Mouse (Mus musculus) c-Kit-positive CD71-negative TER-119-negative erythroid progenitor cells, embryonic 14.5 days (primary cell): ENCODE measurements at regions not wholly inside any gene's neighbourhood (a gene's known extent, or its start where the extent isn't known, plus 50 kb on each side); places are given as distances from the start of the nearest gene placed in this dataset.

Experiments used
- DNase-seq: peaks from one replicate; pipeline ENCODE4 v3.0.0-alpha.2; 2013; ENCODE audit warnings: low read depth

DNA sequence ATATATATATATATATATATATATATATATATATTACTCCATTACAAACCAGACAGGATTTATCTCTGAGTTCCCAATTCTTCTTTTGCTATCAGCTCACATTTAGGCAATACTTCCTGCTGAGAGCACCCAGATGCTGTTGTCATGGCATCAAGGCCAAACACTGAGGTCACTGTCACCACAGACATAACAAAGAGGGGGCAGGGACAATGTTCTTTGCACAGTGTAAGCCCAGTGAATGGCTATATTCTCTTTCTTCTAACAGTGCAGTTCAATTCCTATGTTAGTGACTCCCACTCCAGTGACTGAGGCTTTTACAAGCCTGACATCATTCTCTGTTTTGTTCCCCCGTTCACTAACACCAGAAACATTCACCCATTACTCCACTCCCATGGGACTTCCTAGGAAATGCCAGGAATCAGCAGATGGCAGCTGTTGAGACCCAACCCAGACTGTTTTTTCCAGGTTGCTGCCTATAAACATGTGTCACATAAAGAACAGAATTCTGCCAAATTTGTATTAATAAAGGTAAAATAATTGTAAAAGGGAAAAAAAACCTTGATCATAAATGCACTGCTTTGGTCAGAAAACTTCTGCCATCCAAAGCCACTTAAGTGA lies 289.5 kb downstream of the Slc22a22 start:
- DNase-seq = peak; percentile 9

- no peak for DNase-seq
These were observed 298.3 kb downstream of the Slc22a22 start for GRCm38 (mm10) chr15:57179138-57179537.

DNA sequence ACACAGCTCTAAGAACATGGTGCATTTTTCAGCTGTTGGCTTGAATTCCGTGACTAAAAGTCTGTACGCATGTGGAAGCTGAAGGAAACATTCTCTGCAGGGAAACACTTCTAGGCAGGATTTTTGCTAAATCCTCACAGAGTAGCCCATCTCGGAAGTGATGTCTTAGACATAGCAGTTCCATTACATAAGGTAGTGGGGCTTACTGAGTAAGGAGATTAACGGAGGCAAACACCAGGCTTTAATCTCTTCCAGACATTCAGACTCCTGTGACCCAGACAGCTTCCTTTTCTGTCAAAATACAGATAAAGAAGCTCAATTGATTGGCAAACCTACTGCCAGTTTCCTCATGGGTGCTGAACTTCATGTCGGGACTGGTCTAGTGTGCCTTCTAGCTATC lies 304.7 kb downstream of the Slc22a22 start:
- DNase-seq = no peak

GRCm38 (mm10) chr15:57162401-57163343 lies 314.8 kb downstream of the Slc22a22 start:
- no peak for DNase-seq

DNA sequence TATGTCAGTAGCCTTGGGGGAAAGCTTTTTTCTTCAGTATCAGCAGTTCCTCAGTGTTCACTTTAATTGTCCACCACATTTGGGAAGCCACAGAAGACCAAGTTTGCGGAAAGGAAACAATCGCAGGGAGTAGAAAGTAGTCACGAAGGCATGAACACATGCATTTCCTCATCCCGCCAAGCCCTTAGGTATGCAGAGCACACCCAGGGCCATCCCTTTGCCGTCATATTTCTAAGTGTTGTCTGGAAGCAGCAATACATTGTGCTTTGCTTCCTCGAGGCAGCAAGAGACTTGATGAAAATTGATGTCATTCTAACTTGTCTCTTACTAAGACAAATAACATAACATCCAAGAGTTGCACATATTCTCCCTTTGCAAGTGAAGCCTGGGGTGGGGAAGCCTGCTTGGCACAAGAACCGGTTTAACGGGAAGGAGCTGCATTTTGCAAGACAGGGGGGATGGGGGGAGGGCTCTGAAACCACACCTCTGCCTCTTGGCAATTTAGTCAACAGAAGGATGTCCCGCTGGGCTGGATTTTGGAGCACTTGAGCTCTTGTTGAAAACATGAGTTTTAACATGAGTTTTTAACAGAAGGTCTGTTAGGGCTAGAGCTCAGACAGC lies 337.2 kb downstream of the Slc22a22 start:
- no peak for DNase-seq

DNA sequence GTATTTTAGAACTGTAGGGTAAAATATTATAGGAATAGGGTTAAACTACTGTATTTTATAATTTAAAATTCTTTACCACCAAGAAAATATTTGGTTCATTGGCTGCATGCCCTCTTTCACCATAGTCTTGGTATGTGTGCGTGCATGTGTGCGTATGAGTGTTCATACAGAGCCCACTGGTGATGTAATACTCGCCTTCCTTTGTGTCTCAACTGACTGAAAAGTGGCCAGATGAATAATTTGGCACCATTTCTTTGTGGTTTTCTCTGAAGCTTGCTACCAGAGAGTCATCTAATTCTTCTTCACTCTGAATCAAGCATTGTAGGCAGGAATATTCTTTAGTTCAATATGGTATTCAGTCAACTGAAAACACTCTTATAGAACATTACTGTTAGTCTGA lies 372.7 kb downstream of the Slc22a22 start:
- DNase-seq = no peak

DNA sequence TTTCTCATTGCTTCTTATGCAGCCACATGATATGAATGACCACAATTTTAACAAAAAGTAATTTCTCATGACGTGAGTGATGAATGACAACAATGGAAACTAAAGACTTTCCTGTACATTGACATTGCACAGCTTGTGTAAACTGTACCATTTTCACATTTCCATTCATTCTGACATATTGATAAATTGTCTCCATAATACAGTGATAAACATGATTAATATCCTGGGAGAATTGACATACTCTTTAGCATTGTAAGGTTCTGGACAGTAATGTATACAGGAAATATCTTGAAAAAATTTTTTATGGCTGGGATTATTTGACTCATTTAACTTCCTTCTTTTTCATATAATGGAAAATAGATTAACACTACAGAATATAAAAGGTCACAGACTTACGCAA lies 380.1 kb downstream of the Slc22a22 start:
- DNase-seq = no peak

DNA sequence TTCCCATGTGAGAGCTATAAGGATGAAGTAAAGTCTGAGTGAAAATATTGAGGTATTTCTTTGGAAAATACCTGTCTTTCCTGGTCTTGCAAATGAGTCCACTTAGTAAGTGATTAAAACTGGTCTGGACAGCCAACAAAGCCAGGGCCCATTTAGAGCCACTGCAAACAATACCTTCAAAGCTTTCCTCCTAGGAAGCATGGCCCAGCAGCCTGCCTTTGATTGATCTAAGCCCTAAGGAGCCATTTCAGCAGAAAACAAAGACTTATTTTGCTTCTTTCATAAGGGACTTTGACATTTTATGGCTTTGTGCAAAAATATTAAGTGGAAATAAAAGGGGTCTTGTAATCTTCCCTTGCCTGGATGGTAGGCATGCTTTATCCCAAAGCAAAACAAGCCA lies 397.6 kb downstream of the Slc22a22 start:
- no peak for DNase-seq

DNA sequence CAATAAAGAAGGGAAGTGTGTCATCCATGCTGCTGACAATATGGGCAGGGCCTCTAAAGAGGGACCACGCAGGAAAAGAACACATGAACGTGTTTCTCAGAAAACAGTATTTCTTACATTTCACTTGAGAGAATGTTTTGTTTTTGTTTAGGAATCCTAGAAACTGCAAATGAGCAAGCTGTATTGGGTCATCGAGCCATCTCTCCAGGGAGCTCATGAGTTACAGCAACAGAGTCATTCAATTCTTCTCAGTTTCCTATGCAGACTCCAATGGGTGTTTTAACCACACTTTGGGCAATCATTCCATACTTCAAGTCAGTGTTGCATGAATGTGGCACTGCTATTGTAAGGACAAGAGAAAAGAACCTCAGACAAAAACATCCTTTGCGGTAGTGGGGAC lies 403.6 kb downstream of the Slc22a22 start:
- DNase-seq = no peak

DNA sequence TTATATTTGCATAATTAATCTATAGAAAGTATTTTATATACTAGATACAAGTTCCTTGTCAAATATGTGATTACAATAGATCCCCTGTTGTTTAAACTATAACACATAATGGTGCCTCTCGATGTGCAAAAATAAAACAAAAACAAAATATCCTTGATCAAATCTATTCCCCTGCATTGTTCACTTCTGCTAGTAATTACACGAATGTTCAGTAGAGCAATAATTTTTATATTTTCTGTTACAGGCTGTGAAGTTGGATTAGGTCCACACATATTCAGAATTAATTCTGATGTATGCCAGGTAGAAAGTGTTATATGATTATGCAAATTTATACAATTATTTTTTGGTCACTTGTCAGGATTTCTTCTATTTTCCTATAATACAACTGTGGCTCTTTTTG lies 415.9 kb downstream of the Slc22a22 start:
- no peak for DNase-seq

- no peak for DNase-seq
These were observed 417.8 kb downstream of the Slc22a22 start for GRCm38 (mm10) chr15:57059550-57060195.

DNA sequence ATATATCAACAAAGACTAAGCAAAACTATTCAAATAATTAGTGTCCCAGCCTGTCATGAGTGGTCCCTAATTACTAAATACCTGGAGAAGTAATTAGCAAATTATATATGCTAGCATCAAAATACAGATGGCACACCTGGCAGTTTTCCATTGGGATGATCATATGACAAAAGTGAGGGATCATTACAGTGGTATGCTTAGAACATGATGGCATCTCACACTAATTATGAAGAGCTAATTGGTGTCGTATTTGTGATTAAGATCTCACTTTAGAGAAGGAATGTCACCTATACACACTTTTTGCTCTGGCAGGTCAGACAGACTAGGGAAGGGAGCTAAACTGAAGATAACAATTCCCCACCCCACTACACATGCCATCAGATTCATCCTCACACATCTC lies 425.1 kb downstream of the Slc22a22 start:
- no peak for DNase-seq

- DNase-seq = peak; percentile 4
These were observed 440.4 kb downstream of the Slc22a22 start for GRCm38 (mm10) chr15:57036806-57037566.

DNA sequence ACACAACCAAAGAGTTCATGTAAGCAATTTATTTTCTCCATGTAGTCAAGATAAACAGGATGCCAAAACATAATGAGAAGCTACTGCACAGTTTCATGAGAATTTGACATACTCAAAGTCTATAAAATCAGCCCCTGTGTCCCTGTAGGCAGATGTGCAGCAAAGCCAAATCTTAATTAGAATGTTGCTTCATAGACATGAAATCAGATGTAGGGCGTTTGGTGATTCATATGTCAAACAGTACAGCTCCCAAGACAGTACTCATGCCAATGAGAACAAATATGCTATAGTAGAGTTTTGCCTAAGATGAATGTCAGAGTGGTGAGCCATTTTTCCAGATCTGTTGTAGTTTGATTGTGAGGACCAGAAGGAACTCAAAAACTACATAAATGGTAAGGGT lies 444.4 kb downstream of the Slc22a22 start:
- no peak for DNase-seq
